Mouse (Mus musculus) heart, embryonic 11.5 days (tissue): ENCODE measurements around the gene Olfr96. TPM values are rescaled to one million over a fixed set of nuclear protein-coding genes. Genes with fewer than 3 reads are reported as not detected.
A peak's percentile ranks its signal among the peaks of the same experiment; 100 is the strongest.

ENCODE experiments used
- ATAC-seq: fragments of 200-750 bp; cut with Nextera tagmentation; replicated peaks from 2 replicates; pipeline ENCODE4 v1.8.0; 2017; ENCODE audit warnings: moderate library complexity; ENCODE audit not compliant: insufficient number of reproducible peaks, low FRiP score, low TSS enrichment
- H3K27ac ChIP-seq: fragments of 300-500 bp; sonication (generic); 2 replicates; pipeline ENCODE4 v1.5.1; 2014; ENCODE audit warnings: mild to moderate bottlenecking, low read depth, low read length
- H3K27me3 ChIP-seq: fragments of 300-500 bp; sonication (generic); 2 replicates; pipeline ENCODE4 v1.6.1; 2014; ENCODE audit warnings: mild to moderate bottlenecking, low read length, mixed read lengths; ENCODE audit not compliant: control insufficient read depth, insufficient read depth
- H3K36me3 ChIP-seq: fragments of 300-500 bp; sonication (generic); 2 replicates; pipeline ENCODE4 v1.6.1; 2014; ENCODE audit warnings: mild to moderate bottlenecking, low read length, moderate library complexity, mixed read lengths; ENCODE audit not compliant: control insufficient read depth, insufficient read depth
- H3K4me1 ChIP-seq: fragments of 300-500 bp; sonication (generic); 2 replicates; pipeline ENCODE4 v1.6.1; 2014; ENCODE audit warnings: low read length; ENCODE audit not compliant: control insufficient read depth, insufficient read depth
- H3K4me2 ChIP-seq: fragments of 300-500 bp; sonication (generic); 2 replicates; pipeline ENCODE4 v1.6.1; 2014; ENCODE audit warnings: mild to moderate bottlenecking, moderate library complexity
- H3K4me3 ChIP-seq: fragments of 300-500 bp; sonication (generic); 2 replicates; pipeline ENCODE4 v1.5.1; 2014; ENCODE audit warnings: low read depth, low read length
- H3K9ac ChIP-seq: fragments of 300-500 bp; sonication (generic); 2 replicates; pipeline ENCODE4 v1.6.1; 2014; ENCODE audit warnings: mild to moderate bottlenecking, low read depth, low read length, moderate library complexity
- H3K9me3 ChIP-seq: fragments of 300-500 bp; sonication (generic); replicated peaks from 2 replicates; pipeline ENCODE4 v1.6.1; 2016; ENCODE audit warnings: low read length; ENCODE audit not compliant: control insufficient read depth
- WGBS: fragments of 180-500 bp; shearing (Covaris S2); extraction: QIAGEN DNeasy Blood & Tissue Kit; methylation state at CpG from one replicate; pipeline ENCODE4 v1.1.7; 2014; ENCODE audit not compliant: insufficient replicate concordance; 5-methylcytosine and 5-hydroxymethylcytosine counted together
- polyA plus RNA-seq: library from polyadenylated mRNA; unstranded; fragments of >200 nt; fragmentation: Nextera tagmentation; extraction: Ambion mirVana; gene quantifications from 2 replicates; pipeline ENCODE4 v1.2.1, GENCODE M21; 2014

Olfr96 gene
- polyA plus RNA-seq: not detected in 2 replicates

GRCm38 (mm10) chr17:37219846-37220245, at the start of gene Olfr96:
Gene Olfr96, plus strand, starts transcription at chr17:37220146.
- Histone ChIP-seq H3K4me2 (no peak within 1 kb of the TSS), H3K9ac (no peak within 1 kb of the TSS), H3K4me3 (no peak within 1 kb of the TSS), H3K27ac (no peak within 1 kb of the TSS), H3K9me3 (no peaks in the 10 kb centered on the region; the same call in 1 of the 2 replicates), H3K27me3 (no peaks in the 10 kb centered on the region), H3K36me3 (no peaks in the 10 kb centered on the region), H3K4me1 (no peaks in the 10 kb centered on the region)
- no peak for ATAC-seq
- WGBS: 53% methylated on average over 4 of the region's 4 CpGs

GRCm38 (mm10) chr17:37185474-37185873, 34.5 kb upstream of the Olfr96 start:
- no peaks in the 10 kb centered on the region for H3K27me3 ChIP-seq
- no peaks in the 10 kb centered on the region for H3K9me3 ChIP-seq
- H3K4me2 ChIP-seq: no peak overlapping the region
- H3K4me3 ChIP-seq: no peak overlapping the region
- H3K27ac ChIP-seq: no peak overlapping the region
- no peak overlapping the region for H3K9ac ChIP-seq
- no peak for ATAC-seq
- 41% methylated on average over 6 of the region's 6 CpGs for WGBS
- H3K36me3 ChIP-seq: no peaks in the 10 kb centered on the region
- no peaks in the 10 kb centered on the region for H3K4me1 ChIP-seq

GRCm38 (mm10) chr17:37190711-37191110, 29.2 kb upstream of the Olfr96 start:
- H3K36me3 ChIP-seq: no peaks in the 10 kb centered on the region
- ATAC-seq: no peak
- H3K9ac ChIP-seq: no peak overlapping the region
- no peak overlapping the region for H3K27ac ChIP-seq
- H3K27me3 ChIP-seq: peaks cover 8% of the 10 kb centered on the region
- H3K4me3 ChIP-seq: no peak overlapping the region
- 26% methylated on average over 2 of the region's 2 CpGs for WGBS
- no peaks in the 10 kb centered on the region for H3K4me1 ChIP-seq
- H3K4me2 ChIP-seq: no peak overlapping the region
- H3K9me3 ChIP-seq: no peaks in the 10 kb centered on the region

GRCm38 (mm10) chr17:37193032-37193431, 26.9 kb upstream of the Olfr96 start:
- no peak for ATAC-seq
- no peak overlapping the region for H3K4me2 ChIP-seq
- H3K4me3 ChIP-seq: no peak overlapping the region
- no peak overlapping the region for H3K9ac ChIP-seq
- no peaks in the 10 kb centered on the region for H3K9me3 ChIP-seq
- H3K27me3 ChIP-seq: peaks cover 30% of the 10 kb centered on the region
- H3K36me3 ChIP-seq: no peaks in the 10 kb centered on the region
- H3K27ac ChIP-seq: no peak overlapping the region
- H3K4me1 ChIP-seq: no peaks in the 10 kb centered on the region

GRCm38 (mm10) chr17:37193656-37194055, 26.3 kb upstream of the Olfr96 start, which contains the start of gene Ubd:
Gene Ubd, plus strand, starts transcription at chr17:37193892.
- no peak for ATAC-seq
- peaks cover 37% of the 10 kb centered on the region for H3K27me3 ChIP-seq
- H3K9me3 ChIP-seq: no peaks in the 10 kb centered on the region
- H3K36me3 ChIP-seq: no peaks in the 10 kb centered on the region
- 79% methylated on average over 2 of the region's 2 CpGs for WGBS
- H3K4me3 ChIP-seq: no peak within 1 kb of the TSS
- no peaks in the 10 kb centered on the region for H3K4me1 ChIP-seq
- no peak within 1 kb of the TSS for H3K27ac ChIP-seq
- H3K4me2 ChIP-seq: no peak within 1 kb of the TSS
- no peak within 1 kb of the TSS for H3K9ac ChIP-seq

- Histone ChIP-seq H3K9me3 (no peaks in the 10 kb centered on the region), H3K27me3 (peaks cover 37% of the 10 kb centered on the region), H3K27ac (no peak overlapping the region), H3K4me2 (no peak overlapping the region), H3K4me1 (no peaks in the 10 kb centered on the region), H3K4me3 (no peak overlapping the region), H3K9ac (no peak overlapping the region), H3K36me3 (no peaks in the 10 kb centered on the region)
- no peak for ATAC-seq
- WGBS: 81% methylated on average over 5 of the region's 5 CpGs
These were observed 25.2 kb upstream of the Olfr96 start for GRCm38 (mm10) chr17:37194782-37195181.

DNA sequence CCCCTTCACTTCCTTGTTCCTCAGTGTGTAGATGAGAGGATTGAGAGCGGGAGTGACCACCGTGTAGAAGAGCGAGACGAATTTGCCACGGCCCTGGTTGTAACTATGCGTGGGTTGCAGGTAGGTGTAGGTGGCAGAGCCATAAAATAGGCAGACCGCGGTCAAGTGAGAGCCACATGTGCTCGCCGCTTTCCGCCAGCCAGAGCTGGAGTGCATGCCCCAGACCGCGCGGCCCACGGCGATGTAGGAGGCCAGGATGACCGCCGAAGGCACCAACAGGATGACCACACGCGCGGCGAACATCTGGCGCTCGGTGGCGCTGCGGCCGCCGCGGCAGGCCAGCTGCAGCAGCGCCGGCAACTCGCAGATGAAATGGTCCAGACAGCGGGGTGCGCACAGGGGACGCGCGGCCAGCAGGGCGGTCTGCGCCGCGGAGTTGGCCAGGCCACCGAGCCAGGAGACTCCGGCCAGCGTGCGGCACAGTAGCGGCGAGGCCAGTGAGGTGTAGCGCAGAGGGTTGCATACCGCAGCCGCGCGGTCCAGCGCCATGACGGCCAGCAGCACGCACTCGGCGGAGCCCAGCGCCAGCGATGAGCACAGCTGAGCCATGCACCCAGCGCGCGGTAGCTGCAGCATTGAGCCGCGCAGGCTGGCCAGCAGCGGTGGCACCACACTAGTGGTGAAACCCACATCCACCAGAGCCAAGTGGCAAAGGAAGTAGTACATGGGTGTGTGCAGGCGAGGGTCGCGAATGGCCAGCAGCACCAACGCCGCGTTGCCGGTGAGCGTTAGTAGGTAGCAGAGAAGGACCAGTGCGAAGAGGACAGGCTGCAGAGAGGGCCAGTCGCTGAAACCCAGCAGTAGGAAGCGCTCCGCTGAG, 22.9 kb upstream of the Olfr96 start:
- under 1% methylated on average over 77 of the region's 77 CpGs for WGBS
- Histone ChIP-seq H3K4me1 (no peaks in the 10 kb centered on the region), H3K4me2 (peak overlapping the region; percentile 90), H3K9me3 (no peaks in the 10 kb centered on the region), H3K4me3 (peak overlapping the region; percentile 61), H3K9ac (peak overlapping the region; percentile 39; the same call in 1 of the 2 replicates), H3K27ac (no peak overlapping the region), H3K36me3 (no peaks in the 10 kb centered on the region), H3K27me3 (peaks cover 37% of the 10 kb centered on the region)
- ATAC-seq: peak; percentile 69

- ATAC-seq: no peak
- Histone ChIP-seq H3K9me3 (no peaks in the 10 kb centered on the region), H3K4me1 (no peaks in the 10 kb centered on the region), H3K4me3 (no peak within 1 kb of the TSS), H3K4me2 (no peak within 1 kb of the TSS), H3K27me3 (peaks cover 28% of the 10 kb centered on the region), H3K9ac (no peak within 1 kb of the TSS), H3K36me3 (no peaks in the 10 kb centered on the region), H3K27ac (no peak within 1 kb of the TSS)
- WGBS: 74% methylated on average over 2 of the region's 2 CpGs
These were observed 19.1 kb upstream of the Olfr96 start, which contains the start of gene Olfr94 for GRCm38 (mm10) chr17:37200894-37201293. Gene Olfr94, minus strand, starts transcription at chr17:37200994.
